Mouse (Mus musculus): ENCODE results near the gene Rhbdl3.

DNA sequence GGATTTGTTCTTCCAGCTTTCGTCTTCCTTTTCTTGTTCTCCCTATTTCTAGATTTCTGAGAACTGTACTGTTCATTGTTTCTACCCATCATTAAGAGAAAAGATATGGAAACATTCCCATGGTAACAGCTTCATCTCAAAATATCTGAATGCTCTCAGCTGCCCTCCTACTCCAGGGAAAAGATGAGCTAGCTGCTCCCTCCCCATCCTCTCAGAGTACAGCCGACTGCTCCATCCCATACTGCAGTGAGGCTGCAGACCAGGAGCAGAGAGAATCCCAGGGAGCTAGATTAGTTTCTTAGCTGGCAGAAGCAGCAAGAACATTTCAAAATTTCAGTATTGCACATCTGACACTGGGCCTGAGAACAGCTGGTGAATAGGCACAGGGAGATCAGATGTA, 22.7 kb upstream of the Rhbdl3 start:
- TF ChIP-seq TAL1 (conservative IDR thresholded peaks at IDR 0.05; ENCODE audit: low read depth, low read length) (no peak), CTCF (IDR thresholded peaks at IDR 0.05; ENCODE audit: low read depth, low read length) (no peak), GATA1 (IDR thresholded peaks at IDR 0.05; ENCODE audit: borderline replicate concordance, low read length) (no peak), POLR2AphosphoS5 (IDR thresholded peaks at IDR 0.05; ENCODE audit: insufficient replicate concordance, low read depth, low read length) (no peak), GATA2 (IDR thresholded peaks at IDR 0.05; ENCODE audit: borderline replicate concordance, low read depth, low read length) (no peak)

Data from G1E (cell line).